Mouse (Mus musculus) liver, postnatal 0 days (tissue): ENCODE measurements around the gene Ugt1a6a.

Source experiments
- CTCF ChIP-seq: sonication (generic); IDR thresholded peaks from 2 replicates; pipeline ENCODE4 v1.5.1; 2016; ENCODE audit warnings: antibody characterized with exemption, low read depth
- EP300 ChIP-seq: IDR thresholded peaks from 2 replicates; pipeline ENCODE4 v1.6.1; 2016; ENCODE audit warnings: antibody characterized with exemption, low read depth, mild to moderate bottlenecking

DNA sequence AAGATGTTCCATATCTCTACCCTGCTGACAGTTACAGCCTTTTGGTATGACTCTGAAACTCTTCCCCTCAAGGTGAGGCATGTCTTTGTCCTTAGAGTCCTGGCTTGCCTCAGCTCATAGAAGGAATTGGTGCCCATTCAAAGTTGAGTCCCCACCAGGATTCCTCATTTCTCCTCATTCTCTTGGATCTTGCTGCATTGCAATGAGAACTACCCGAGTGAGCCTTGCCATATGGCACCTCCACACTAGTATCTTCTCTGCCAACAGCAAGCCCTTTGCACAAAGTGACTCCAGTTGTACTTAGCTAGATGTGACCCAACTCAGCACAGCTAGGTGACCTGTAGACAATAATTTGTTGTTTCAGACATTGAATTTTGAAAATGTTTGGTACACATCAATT, 89.0 kb downstream of the Ugt1a6a start:
- TF ChIP-seq CTCF, result no peak
- TF ChIP-seq EP300, result no peak
